Mouse (Mus musculus) ZHBTc4 (cell line): ENCODE data around the gene Kirrel.
"Not testable (repeated sequence)": the region's sequence is repeated elsewhere in the genome, so short reads cannot be mapped to it uniquely, and the experiment has no call there.

Source experiments
- DNase-seq: peaks from one replicate; pipeline ENCODE4 v3.0.0-alpha.2; 2011; ENCODE audit warnings: low read depth, low spot score

Gene Kirrel

GRCm38 (mm10) chr3:87134951-87135350, 39.6 kb downstream of the Kirrel start:
- DNase-seq, result no peak

- no peak for DNase-seq
Measured at GRCm38 (mm10) chr3:87131694-87132347, 42.7 kb downstream of the Kirrel start.

- peak; percentile 41 for DNase-seq
Measured at GRCm38 (mm10) chr3:87130933-87131332, 43.6 kb downstream of the Kirrel start.

GRCm38 (mm10) chr3:87123795-87124194, 50.8 kb downstream of the Kirrel start:
- no peak for DNase-seq

DNA sequence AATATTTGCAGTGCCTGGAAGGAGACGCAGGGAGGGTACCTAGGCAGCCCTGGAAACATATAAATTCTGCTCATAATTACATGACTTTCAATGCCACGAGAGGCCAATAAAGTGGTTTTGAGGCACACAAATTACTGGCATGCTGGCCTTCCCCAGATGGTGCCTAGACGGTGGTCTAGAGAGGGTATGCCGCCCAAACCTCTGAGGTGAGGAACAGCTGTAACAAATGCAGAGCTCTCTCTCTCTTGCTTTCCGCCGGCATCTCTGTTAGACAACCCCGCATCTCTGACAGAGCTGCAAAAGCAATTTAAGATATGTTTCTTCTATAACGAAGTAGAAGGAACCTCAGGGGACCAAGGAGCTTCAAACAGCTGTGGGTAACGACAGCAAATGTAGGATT, 56.3 kb downstream of the Kirrel start:
- no peak for DNase-seq

DNA sequence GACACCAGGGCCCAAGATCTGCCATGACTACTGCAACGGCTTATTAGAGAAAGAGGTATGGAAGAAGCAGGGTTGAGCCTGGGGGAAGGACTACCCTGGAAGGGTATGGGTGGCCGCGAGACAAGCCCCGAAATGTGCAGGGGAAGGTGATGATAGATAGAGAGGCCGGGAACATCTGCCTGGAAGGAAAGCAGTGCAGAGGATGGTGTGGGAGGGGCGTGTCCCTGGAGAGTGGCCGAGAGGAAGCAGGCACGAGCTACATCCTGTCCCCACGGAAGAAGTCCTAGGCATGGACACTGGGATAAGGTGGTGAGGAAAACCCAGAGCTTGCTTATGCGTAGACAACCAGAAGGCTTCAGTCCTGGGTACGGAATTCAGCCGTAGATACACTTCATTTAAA, 56.9 kb downstream of the Kirrel start:
- no peak for DNase-seq

DNA sequence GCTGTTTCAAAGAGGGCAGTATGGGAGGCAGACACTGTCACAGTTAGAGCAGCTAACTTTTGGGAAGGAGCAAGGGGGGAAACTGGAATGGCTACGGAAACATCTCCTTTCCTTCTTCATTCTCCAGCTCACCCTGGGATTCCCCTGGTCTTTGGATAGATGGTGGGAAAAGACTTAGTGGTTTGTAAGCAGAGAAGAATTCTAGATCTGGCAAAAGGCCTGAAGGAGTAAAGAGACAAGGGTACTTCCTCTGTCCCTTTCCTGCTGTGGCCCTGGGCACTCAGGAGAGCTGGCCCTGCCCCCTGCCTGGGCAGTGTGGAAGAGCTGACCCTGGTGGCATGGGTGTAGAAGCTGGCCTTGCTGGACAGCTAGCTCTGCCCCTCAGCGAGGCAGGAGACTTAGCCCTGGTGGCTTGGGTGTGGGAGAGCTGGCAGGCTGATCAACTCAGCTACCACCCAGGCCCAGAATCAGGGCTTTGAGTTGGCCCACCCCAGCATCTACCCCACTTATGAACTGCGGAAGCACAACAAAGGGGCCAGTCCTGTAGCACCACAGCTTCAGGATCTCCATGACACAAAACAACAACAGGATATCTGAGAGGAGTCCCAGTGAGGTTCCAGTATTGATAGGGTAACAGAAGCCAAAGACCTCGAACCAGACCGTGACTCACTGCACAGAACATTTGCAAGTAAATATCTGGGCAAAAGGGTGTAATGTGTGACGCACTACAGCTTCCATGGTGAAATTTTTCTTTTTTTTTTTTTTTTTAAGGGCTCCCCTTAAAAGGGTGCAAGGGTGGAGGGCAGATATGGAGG, 58.6 kb downstream of the Kirrel start:
- no peak for DNase-seq

- DNase-seq, result no peak
Measured at GRCm38 (mm10) chr3:87115271-87115670, 59.3 kb downstream of the Kirrel start.

- no peak for DNase-seq
Measured at GRCm38 (mm10) chr3:87114801-87115200, 59.7 kb downstream of the Kirrel start.

DNA sequence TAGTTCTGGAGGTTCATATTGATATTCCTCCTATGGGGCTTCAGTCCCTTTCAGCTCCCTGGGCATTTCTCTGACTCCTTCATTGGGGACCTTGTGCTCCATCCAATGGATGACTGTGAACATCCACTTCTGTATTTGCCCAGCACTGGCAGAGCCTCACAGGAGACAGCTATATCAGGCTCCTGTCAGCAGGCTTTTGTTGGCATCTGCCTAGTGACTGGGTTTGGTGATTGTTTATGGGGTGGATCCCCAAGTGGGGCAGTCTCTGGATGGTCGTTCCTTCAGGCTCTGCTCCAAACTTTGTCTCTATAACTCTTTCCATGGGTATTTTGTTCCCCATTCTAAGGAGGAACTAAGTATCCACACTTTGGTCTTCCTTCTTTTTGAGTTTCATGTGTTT, 60.7 kb downstream of the Kirrel start:
- not testable (repeated sequence) for DNase-seq

GRCm38 (mm10) chr3:87112264-87112663, 62.3 kb downstream of the Kirrel start:
- DNase-seq, result no peak

GRCm38 (mm10) chr3:87104856-87105255, 69.7 kb downstream of the Kirrel start:
- DNase-seq, result no peak

DNA sequence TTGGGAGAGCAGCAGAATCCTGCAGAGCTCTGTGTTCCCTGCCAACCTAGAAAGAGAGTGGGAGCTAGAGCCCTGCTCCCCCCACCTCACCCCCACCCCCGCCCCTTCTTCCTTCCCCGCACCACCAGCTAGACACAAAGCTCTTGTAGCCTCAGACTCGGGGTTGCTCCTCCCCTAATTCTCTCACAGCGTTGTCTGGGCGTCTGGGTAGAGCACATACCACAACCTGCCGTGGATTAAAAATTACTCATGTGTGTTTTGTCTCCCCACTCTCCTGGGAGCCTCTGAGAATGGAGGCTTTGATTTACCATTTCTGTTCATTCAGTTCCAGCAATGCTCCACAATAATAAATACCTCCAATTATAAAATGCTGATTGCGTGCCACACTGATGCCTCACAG, 72.2 kb downstream of the Kirrel start:
- no peak for DNase-seq

- no peak for DNase-seq
Measured at GRCm38 (mm10) chr3:87100911-87101310, 73.6 kb downstream of the Kirrel start.

DNA sequence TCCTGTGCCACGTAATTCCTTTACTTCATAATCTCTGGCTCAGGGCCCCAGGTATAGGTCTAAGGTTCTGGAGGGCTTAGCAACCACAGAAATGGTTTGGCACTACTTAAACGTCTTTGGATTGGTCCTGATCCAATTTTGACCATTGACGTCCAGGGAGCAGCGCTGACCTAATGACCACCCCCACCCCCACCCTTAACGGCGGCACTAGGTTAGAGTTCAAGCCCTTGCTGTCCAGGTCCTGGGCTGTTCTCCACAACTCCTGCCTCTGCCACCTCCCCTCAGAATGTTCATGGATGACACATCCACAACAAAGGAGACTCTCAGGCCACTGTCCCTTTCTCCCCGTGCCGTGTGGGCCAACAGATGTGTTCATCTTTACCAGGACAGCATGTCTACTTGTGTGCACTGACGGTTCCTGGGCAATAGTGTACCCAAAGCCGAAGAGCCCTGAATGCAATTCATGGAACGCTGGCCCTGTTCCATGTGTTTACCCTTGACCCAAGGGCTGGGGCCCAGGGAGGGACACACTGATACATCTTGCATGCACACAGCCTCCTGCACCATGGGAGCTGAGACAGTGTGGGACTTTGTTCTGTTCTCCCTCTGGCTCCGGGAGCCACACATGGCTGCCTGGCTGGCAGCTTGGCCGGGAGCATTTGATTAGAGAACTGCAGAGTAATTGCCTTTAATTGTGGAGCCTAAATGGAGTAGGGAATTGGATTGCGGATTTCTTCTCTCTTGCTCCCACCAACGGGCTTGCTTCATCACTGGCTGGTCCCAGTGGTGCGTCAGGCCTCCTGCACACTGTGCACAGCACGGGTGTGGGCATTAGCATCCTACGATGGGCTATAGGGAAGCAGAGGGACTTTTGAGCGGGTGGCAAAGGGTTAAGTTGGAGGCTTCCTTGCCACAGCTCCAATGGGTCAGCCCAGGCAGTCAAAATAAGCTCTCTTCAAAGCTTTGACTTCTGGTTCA, 76.3 kb downstream of the Kirrel start:
- no peak for DNase-seq

- peak; percentile 54 for DNase-seq
Measured at GRCm38 (mm10) chr3:87097205-87097604, 77.3 kb downstream of the Kirrel start.

DNA sequence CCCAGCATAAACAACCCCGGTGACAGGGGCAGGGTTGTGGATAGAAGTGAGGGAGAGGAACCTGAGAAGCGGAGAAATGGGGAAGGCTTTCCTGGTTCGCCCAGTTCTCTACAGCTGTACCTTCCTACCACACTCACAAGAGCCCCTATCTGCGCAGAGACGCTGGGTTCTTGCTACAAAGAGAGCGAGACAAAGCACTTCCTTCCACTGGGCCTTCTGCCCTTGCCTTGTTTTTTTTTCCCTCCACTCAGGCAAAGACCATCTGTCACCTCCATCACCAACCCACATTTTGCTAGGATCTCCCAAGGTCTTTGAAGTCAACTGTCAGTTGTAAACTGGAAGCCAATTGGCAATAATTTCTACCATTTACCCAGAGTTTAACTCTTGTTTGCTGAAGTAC, 80.8 kb downstream of the Kirrel start:
- DNase-seq, result no peak

- peak; percentile 82 for DNase-seq
Measured at GRCm38 (mm10) chr3:87089694-87090565, 84.6 kb downstream of the Kirrel start.

- DNase-seq, result no peak
Measured at GRCm38 (mm10) chr3:87087146-87087545, 87.4 kb downstream of the Kirrel start.

DNA sequence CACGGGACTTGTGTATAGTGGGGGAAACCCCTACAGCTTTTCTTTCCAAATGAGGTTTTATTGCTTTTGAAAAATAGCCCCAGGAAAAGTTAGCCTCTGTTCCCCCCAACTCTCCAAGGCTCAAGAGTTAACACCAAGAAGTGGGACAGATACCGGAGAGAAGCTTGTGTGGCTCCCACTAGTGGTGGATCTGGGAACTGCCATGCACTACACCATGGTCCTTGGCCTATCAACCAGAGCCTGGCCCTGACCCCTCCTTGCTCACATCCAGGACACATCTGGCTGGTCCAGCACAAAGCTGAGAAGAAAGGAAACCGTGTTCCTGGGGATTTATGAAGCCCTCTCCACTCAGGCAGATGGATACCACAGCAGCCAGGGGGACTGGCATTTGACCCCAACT, 92.3 kb downstream of the Kirrel start:
- DNase-seq, result peak; percentile 77

GRCm38 (mm10) chr3:87079751-87080150, 94.8 kb downstream of the Kirrel start:
- DNase-seq, result no peak
